Mouse (Mus musculus): ENCODE data around the gene Phc3. TPM values are rescaled to one million over a fixed set of nuclear protein-coding genes. Genes with fewer than 3 reads are reported as not detected.
A peak's percentile ranks its signal among the peaks of the same experiment; 100 is the strongest.

Phc3 gene
- polyA plus RNA-seq, 1 experiment: 8.6 TPM

DNA sequence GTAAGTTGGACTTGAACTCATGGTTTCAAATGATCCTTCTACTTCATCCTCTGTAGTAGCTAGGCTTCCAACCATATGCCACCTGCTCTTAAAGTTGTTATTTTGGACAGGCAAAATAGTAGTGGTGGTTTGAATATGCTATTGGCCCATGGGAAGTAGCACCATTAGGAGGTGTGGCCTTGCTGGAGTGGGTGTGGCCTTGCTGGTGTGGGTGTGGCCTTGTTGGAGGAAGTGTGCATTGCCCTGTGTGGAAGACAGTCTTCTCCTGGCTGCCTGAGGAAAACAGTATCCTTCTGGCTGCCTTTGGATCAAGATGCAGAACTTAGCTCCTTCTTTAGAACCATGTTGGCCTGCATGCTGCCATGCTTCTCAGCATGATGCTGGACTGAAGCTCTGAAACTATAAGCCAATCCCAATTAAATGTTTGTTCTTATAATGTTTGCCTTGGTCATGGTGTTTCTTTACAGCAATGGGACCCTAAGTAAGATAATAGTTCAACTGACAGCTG is 23.9 kb upstream of the Phc3 start:
- H3K4me1 ChIP-seq (ENCODE audit: control insufficient read depth, insufficient read depth, insufficient read length, low read length): no peaks in the 10 kb centered on the region; the same call in 1 of the 2 replicates
- no peak overlapping the region for H3K4me3 ChIP-seq (ENCODE audit: insufficient read depth, low read depth, low read length)
- H3K27ac ChIP-seq (replicated peaks; ENCODE audit: low read depth, low read length): no peak overlapping the region

- Histone ChIP-seq H3K4me3 (ENCODE audit: insufficient read depth, low read depth, low read length) (no peak overlapping the region), H3K4me1 (ENCODE audit: control insufficient read depth, insufficient read depth, insufficient read length, low read length) (no peaks in the 10 kb centered on the region; the same call in 1 of the 2 replicates), H3K27ac (replicated peaks; ENCODE audit: low read depth, low read length) (no peak overlapping the region)
These were observed 22.9 kb upstream of the Phc3 start for GRCm38 (mm10) chr3:30992161-30992560.

DNA sequence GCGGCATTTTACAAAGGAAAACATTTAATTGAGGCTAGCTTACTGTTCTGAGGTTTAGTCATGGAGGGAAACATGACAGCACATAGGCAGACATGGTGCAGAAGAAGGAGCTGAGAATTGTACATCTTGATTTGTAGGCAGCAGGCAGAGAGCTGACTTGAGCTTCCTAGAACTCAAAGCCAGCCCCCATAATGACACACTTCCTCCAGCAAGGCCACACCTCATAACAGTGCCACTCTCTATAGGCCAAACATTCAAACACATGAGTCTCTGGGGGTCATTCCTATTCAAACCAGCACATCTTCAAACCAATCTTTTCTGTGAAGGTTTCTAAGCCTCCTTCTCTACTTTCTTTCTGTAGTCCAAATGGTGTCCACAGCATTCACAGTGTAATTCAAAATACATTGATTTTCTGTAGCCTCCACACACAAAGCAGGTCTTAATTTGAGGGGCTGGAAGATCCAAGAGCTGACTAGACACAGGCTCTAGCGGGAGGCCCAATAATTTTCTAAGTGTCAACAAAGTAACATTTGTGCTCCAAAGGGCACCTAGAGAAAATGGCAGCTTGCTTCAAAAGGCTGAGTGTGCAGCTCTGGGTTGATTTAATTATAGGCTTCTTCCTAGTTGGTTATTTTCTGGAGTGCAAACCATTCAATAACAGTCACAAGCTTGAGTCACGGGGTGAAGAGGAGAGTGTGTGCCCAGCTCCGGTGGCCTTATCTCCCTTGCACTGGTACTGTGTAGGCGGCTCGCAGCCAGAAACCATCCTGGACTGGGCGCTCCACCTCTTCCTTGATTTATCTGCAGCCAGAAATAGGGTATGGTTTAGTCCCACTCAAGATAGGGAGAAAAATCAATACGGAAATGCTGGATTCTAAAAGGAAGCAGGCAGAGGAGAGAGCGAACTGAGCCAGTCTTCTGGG is 18.4 kb upstream of the Phc3 start:
- Histone ChIP-seq H3K27ac (replicated peaks; ENCODE audit: low read depth, low read length) (no peak overlapping the region), H3K4me3 (ENCODE audit: insufficient read depth, low read depth, low read length) (no peak overlapping the region)

DNA sequence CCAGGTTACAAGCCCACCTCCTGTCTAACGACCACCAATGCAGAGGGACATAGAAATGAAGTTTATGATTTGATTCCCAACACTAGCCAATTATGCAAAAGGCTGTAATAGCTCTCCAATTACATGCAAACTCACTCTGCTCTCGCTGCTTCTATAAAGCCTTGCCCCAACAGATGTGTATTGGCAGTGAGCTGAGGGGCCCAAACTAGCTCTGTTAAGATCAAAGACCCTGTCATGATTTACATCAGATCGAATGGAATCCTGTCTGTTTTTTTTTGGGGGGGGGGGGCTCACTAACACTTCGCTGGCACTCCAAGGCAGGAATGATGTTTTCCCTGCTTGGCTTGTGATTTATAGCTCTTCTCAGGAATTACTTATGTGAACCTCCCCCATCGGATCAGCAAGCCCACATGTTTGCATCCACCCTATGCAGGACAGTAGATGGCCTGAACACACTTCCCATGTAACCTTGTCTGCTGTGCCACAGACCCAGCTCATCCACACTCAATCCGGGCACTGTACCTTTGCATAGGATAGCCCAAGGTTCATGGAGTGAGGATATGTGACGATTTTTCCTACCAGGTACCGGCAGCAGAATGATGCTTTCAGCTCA is 13.8 kb upstream of the Phc3 start:
- Histone ChIP-seq H3K4me3 (ENCODE audit: insufficient read depth, low read depth, low read length) (no peak overlapping the region), H3K4me1 (ENCODE audit: control insufficient read depth, insufficient read depth, insufficient read length, low read length) (peaks cover 3% of the 10 kb centered on the region; the same call in 1 of the 2 replicates), H3K27ac (replicated peaks; ENCODE audit: low read depth, low read length) (no peak overlapping the region)

More for the DNA sequence above, 18.4 kb upstream of the Phc3 start:
- no peaks in the 10 kb centered on the region for H3K4me1 ChIP-seq (ENCODE audit: control insufficient read depth, insufficient read depth, insufficient read length, low read length)

- Histone ChIP-seq H3K4me1 (ENCODE audit: control insufficient read depth, insufficient read depth, insufficient read length, low read length) (peaks cover 3% of the 10 kb centered on the region; the same call in 1 of the 2 replicates), H3K4me3 (ENCODE audit: insufficient read depth, low read depth, low read length) (no peak overlapping the region), H3K27ac (replicated peaks; ENCODE audit: low read depth, low read length) (peak overlapping the region; percentile 55)
These were observed 12.6 kb upstream of the Phc3 start for GRCm38 (mm10) chr3:30981616-30982380.

- H3K4me1 ChIP-seq (ENCODE audit: control insufficient read depth, insufficient read depth, insufficient read length, low read length): peaks cover 3% of the 10 kb centered on the region; the same call in 1 of the 2 replicates
- no peak overlapping the region for H3K4me3 ChIP-seq (ENCODE audit: insufficient read depth, low read depth, low read length)
- H3K27ac ChIP-seq (replicated peaks; ENCODE audit: low read depth, low read length): no peak overlapping the region
These were observed 7.9 kb upstream of the Phc3 start for GRCm38 (mm10) chr3:30976991-30977603.

GRCm38 (mm10) chr3:30975102-30975754 is 6.0 kb upstream of the Phc3 start:
- H3K4me1 ChIP-seq (ENCODE audit: control insufficient read depth, insufficient read depth, insufficient read length, low read length): no peaks in the 10 kb centered on the region
- no peak overlapping the region for H3K27ac ChIP-seq (replicated peaks; ENCODE audit: low read depth, low read length)

GRCm38 (mm10) chr3:30968531-30969092 is 603 bp downstream of the Phc3 start:
- 0 out of 2 replicates have a peak, but pooled peaks cover 5% of the 10 kb centered on the region for H3K4me1 ChIP-seq (ENCODE audit: control insufficient read depth, insufficient read depth, insufficient read length, low read length)
- peak overlapping the region; percentile 49 for H3K27ac ChIP-seq (replicated peaks; ENCODE audit: low read depth, low read length)
- peak overlapping the region; percentile 75 for H3K4me3 ChIP-seq (ENCODE audit: insufficient read depth, low read depth, low read length)

More at GRCm38 (mm10) chr3:30975102-30975754, 6.0 kb upstream of the Phc3 start:
- no peak overlapping the region for H3K4me3 ChIP-seq (ENCODE audit: insufficient read depth, low read depth, low read length)

DNA sequence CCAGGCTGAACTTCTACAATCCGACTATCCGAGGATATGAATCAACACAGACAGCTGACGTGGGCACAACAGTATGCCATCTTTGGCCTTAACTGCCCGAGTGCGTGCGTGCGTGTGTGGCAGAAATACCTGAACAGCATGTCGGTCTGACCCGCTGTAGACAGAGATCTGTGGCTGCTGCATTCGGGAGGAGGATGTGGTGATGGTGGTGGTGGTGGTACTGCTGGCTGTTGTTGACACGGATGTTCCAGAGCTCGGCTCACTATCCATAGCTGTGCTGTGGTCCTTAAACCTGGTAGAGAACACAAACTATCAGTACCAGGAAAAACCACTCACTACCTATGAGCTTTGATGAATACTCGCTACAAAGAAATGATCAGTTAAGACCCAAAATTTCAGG is 3.6 kb downstream of the Phc3 start:
- H3K27ac ChIP-seq (replicated peaks; ENCODE audit: low read depth, low read length): no peak overlapping the region
- H3K4me3 ChIP-seq (ENCODE audit: insufficient read depth, low read depth, low read length): no peak overlapping the region
- 0 out of 2 replicates have a peak, but pooled peaks cover 5% of the 10 kb centered on the region for H3K4me1 ChIP-seq (ENCODE audit: control insufficient read depth, insufficient read depth, insufficient read length, low read length)

- Histone ChIP-seq H3K4me3 (ENCODE audit: insufficient read depth, low read depth, low read length) (no peak overlapping the region), H3K4me1 (ENCODE audit: control insufficient read depth, insufficient read depth, insufficient read length, low read length) (0 out of 2 replicates have a peak, but pooled peaks cover 5% of the 10 kb centered on the region), H3K27ac (replicated peaks; ENCODE audit: low read depth, low read length) (no peak overlapping the region)
These were observed 5.0 kb downstream of the Phc3 start for GRCm38 (mm10) chr3:30964216-30964615.

- Histone ChIP-seq H3K4me3 (ENCODE audit: insufficient read depth, low read depth, low read length) (no peak overlapping the region), H3K27ac (replicated peaks; ENCODE audit: low read depth, low read length) (no peak overlapping the region), H3K4me1 (ENCODE audit: control insufficient read depth, insufficient read depth, insufficient read length, low read length) (0 out of 2 replicates have a peak, but pooled peaks cover 4% of the 10 kb centered on the region)
These were observed 6.1 kb downstream of the Phc3 start for GRCm38 (mm10) chr3:30963100-30963499.

GRCm38 (mm10) chr3:30959868-30960831 is 9.1 kb downstream of the Phc3 start:
- Histone ChIP-seq H3K4me3 (ENCODE audit: insufficient read depth, low read depth, low read length) (no peak overlapping the region), H3K4me1 (ENCODE audit: control insufficient read depth, insufficient read depth, insufficient read length, low read length) (no peaks in the 10 kb centered on the region), H3K27ac (replicated peaks; ENCODE audit: low read depth, low read length) (no peak overlapping the region)

DNA sequence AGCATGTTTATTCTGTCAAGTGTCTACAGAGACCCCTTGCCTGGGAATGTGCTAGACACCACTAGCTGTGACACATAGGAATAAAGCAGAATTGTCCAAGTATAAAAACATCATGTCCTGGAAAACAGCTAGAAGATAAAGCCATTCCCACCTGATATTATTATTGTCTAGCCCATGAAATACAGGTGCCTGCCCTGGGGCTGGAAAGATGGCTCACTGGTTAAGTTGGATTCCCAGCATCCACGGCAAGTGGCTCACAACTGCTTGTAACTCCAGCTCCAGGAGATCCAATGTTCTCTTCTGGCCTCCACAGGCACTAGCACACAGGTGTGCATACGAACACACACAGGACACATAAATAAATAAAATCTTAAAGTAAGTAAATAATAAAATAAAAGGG is 10.5 kb downstream of the Phc3 start:
- no peaks in the 10 kb centered on the region for H3K4me1 ChIP-seq (ENCODE audit: control insufficient read depth, insufficient read depth, insufficient read length, low read length)
- no peak overlapping the region for H3K27ac ChIP-seq (replicated peaks; ENCODE audit: low read depth, low read length)

More for the DNA sequence above, 10.5 kb downstream of the Phc3 start:
- H3K4me3 ChIP-seq (ENCODE audit: insufficient read depth, low read depth, low read length): no peak overlapping the region
